Mouse (Mus musculus) urinary bladder, postnatal 14 days (tissue): ENCODE measurements around the gene Rpl3l.
A peak's percentile ranks its signal among the peaks of the same experiment; 100 is the strongest.
"Not testable (repeated sequence)": the region's sequence is repeated elsewhere in the genome, so short reads cannot be mapped to it uniquely, and the experiment has no call there.

Experiments used
- DNase-seq: peaks from one replicate; pipeline ENCODE4 v3.0.0; 2021; ENCODE audit warnings: low spot score

Rpl3l gene

DNA sequence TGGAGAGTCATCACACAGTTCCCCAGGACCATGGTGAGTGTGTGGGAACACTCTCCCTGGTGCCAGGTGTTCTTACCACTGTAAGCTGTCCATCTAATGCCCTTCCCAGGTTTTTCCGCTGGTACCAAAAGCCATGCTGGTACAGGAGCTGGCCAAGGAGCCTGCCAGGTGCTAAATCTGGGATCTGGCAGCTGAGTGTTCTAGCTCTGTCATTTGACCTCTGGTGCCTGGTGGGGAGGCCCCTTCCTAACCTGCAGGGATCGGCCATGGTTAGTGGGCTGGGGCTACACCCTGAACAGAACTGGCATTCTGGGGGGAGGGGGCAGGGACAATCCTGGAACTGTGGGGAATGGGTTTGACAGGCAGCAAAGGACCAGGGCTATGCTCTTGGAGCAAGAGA, at the start of gene Rpl3l:
Gene Rpl3l (plus strand): TSS at position 203 of the 400 bp plus-strand sequence.
- no peak for DNase-seq

GRCm38 (mm10) chr17:24686514-24686913, 41.1 kb upstream of the Rpl3l start:
- no peak for DNase-seq

DNA sequence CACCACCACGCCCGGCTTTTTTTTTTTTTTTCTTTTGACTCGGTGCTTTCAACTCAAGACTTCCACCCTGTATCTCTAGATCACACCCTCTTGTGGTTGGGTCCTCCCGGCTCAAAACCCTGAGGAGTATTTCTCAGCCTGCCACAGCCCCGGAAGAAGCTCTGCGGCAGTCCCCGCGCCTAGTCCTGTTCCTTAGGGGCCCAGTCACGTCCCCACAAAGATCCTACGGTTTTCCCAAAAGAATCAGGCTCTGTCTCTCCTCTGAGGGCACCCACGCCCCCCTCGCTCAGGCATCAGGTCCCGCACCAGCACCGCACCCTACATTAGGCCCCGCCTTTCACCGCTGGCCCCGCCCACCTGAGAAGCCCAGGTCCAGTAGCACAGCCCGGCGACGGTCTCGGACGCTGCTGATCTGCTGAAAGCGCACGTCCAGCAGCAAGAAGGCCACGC, 40.4 kb upstream of the Rpl3l start:
- DNase-seq: peak; percentile 63

- no peak for DNase-seq
Measured at GRCm38 (mm10) chr17:24687599-24687998, 40.0 kb upstream of the Rpl3l start.

DNA sequence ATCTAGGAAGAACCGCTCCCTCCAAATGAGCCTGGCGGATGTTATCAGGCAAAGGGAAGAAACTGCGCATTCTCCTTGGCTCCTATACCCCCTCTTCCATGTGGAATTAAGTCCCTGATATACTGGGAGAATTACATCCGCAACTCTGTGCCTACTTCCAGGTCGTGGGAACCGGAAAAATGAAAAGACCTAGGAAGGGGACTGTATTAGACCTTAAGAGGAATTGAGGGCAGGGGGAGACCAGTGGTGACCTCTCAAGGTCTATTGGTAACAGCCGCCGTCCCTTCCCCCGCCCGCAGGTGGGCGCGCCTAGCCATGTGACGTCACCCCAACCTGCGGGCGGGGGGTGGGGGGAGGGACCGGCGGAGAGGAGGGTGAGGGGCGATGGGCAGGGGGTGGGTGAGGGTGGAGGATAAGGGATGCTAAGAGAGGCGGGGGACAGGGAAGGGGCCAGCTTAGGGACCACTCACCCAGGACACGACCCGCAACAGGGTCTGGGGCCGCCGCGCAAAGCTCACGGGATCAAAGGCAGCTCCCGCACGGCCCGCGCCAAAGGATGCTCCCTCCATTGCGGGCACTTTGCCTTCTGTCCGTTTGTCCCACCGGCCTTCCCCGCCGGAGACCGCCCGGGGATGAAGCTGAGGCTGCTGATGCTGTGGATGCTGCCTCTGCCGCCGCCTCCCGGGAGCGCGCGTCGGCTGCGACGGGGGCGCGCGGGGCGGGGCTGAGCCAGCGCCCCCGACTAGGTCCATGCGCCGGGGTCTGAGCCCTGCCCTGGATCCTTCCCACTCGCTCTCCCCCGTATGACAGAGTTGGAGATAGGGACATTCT, 38.2 kb upstream of the Rpl3l start, which contains the start of gene Syngr3:
Gene Syngr3 (minus strand): TSS at position 705 of the 831 bp plus-strand sequence.
- DNase-seq: no peak

DNA sequence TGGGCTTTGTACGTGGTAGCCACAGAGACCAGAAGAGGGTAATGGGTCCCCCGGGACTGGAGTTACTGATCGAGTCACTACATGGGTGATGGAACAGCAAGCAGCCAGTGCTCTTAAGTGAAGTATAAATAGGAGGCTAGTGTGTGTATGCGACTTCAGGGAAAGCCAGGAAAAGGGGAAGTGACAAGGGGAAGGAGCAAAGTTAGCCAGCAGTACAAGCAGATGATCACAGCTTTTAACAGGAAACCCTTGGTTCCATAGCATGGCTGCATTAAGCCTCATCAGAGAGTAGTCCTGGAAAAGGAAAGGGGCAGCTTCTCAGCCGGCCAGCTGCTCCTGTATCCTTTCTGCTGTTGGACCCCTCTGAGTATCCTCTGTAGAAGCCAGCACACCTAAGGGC, 35.2 kb upstream of the Rpl3l start:
- DNase-seq: no peak

DNA sequence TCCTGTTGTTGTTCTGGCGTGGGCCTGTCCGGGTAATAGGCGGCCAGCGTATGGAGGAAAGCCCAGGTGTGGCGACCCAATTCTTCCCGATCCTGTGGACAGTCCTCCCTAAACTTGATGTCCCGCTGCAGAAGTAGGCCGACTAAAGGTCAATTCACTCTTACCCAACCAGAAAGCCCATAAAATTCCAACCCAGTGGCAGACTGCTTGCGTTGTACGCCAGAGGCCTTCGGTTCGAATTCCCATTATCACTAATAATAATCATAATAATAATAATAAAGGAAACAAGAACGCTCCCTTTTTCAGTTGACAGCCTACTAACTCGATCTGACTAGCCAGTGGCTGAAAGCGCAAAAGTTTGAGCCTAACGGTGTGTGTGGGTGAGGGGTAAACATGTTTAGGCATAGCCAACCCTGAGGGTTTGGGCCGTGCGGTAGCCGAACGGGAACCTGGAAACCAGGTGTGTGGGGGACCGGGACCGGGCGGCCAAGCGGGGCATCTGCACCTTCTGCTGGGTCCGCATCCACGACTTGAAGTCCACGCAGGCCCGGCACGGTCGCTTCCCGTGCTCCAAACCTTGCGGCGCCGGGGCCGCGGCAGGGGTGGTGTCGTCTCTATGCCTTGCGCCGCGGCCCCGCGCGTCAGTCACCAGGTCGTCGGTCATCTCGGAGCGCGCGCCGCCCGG, 32.2 kb upstream of the Rpl3l start:
- no peak for DNase-seq

GRCm38 (mm10) chr17:24696011-24696697, 31.5 kb upstream of the Rpl3l start, which contains the start of the genes Gfer and Noxo1:
Gene Gfer, minus strand, starts transcription at chr17:24696156.
Gene Noxo1, plus strand, starts transcription at chr17:24696234.
- peak; percentile 90 for DNase-seq

DNA sequence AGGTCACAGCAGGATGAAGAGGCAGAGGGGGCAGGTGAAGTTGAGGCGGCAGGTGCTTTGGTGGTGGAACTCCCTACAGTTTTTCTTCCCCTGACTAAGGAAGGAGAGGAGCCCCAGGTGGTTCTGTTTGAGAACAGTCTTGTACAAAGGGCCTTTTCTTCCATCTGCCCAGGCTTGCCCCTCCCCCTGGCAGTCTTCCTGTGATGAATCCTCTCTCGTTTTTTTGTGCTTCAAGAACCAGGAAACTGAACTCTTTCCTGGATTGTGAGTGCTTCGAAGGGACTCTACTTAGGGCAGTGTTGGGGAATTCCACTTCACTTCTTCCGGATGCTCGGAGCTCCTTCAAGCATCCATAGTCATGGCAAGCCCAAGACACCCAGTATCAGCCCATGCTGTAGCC, 29.6 kb upstream of the Rpl3l start:
- no peak for DNase-seq

DNA sequence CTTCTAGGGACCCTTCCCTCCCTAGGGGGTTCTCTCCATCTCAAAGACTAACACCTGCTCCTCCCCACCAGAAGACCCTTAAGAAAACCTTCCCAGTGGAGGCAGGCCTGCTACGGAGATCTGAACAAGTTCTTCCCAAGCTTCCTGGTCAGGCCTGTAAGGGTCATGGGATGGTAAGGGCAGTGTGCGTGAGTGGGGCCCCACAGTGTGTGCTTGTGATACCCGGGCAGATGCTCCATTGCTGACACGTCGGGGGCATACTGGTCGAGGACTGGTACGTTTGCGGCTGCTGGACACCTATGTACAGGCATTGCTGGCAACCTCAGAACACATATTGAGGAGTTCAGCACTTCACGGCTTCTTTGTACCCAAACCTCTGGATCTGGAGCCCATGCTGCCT, 28.9 kb upstream of the Rpl3l start:
- no peak for DNase-seq

GRCm38 (mm10) chr17:24699473-24699872, 28.1 kb upstream of the Rpl3l start:
- DNase-seq: no peak

GRCm38 (mm10) chr17:24701251-24701650, 26.4 kb upstream of the Rpl3l start:
- no peak for DNase-seq

GRCm38 (mm10) chr17:24705821-24706220, 21.8 kb upstream of the Rpl3l start:
- no peak for DNase-seq

- DNase-seq: peak; percentile 92
Measured at GRCm38 (mm10) chr17:24706982-24707800, 20.4 kb upstream of the Rpl3l start, which contains the start of gene Tbl3. Gene Tbl3, minus strand, starts transcription at chr17:24707660.

DNA sequence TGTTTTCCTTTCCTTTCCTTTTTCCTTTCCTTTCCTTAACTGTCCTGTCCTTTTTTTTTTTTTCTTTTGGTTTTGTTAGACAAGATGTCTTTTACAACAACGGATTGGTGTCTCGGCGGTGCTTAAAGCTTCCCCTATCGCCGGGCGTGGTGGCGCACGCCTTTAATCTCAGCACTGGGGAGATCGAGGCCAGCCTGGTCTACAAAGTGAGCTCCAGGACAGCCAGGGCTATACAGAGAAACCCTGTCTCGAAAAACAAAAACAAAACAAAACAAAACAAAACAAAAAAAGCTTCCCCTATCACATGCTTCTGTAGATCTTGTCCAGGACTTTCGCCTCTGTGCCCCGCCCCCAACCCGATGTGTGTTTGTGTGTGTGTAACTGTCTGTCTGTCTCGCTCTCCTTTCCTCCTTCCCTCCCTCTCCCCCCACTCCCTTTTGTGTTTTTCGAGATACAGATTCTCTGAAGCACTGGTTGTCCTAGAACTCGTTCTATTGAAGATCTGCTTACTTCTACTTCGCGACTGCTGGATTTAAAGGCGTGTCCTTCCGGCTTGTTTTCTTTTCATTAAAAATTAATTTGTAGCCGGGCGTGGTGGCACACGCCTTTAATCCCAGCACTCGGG, 19.7 kb upstream of the Rpl3l start:
- no peak for DNase-seq

DNA sequence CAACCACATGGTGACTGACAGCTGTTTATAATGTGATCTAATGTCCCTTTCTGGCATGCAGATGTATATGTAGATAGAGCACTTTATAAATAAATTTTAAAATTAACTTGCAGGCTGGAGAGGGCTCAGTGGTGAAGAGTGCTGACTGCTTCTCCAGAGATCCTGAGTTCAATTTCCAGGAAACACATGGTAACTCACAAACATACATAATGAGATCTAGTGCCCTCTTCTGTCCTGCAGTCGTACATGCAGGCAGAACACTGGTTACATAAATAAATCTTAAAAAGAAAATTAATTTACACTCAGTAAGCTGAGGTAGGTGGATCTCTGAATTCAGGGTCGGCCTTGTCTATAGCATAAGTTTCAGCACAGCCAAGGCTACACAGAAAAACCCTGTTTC, 19.0 kb upstream of the Rpl3l start:
- no peak for DNase-seq

DNA sequence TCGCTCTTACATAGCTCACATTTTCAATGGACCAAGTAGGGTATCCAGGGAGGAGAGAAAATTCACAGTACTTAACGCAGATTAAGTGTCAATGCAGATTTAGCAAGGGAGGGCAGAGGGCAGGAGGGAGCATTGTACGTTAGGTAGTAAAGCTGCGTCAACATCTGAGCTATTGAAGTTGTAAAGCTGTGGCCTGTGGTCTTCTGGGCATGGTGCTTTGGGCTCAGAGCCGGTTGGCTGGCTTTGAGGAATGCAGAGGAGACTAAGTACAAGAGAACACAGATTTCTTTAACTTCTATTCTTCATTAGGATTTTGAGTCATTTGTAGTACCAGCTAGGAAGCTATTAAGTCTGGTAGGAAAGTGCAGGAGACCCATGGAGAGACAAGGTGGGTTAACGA, 12.1 kb upstream of the Rpl3l start:
- no peak for DNase-seq

- no peak for DNase-seq
Measured at GRCm38 (mm10) chr17:24716166-24716682, 11.4 kb upstream of the Rpl3l start.

GRCm38 (mm10) chr17:24717943-24718342, 9.7 kb upstream of the Rpl3l start, which contains the start of the genes Rnf151 and Rps2:
Gene Rnf151, minus strand, starts transcription at chr17:24718063.
Gene Rps2, plus strand, starts transcription at chr17:24718116.
- no peak for DNase-seq

DNA sequence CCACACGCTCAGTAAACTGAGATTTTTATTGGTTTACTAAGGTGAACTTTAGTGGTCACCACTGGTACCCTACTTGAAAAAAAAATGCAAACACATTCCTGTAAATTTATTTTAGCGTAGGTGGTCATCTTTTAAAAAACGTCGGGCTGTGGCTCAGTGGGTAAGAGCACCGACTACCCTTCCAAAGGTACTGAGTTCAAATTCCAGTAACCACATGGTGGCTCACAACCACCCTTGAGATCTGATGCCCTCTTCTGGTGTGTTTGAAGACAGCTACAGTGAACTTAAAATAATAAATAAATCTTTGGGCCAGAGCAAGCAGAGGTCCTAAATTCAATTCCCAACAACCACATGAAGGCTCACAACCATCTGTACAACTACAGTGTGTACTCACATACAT, 8.7 kb upstream of the Rpl3l start:
- DNase-seq: not testable (repeated sequence)
